Mouse (Mus musculus) heart, adult 2 months (tissue): ENCODE data around the gene Marc1. TPM values are rescaled to one million over a fixed set of nuclear protein-coding genes. Genes with fewer than 3 reads are reported as not detected.

Experiments
- DNase-seq, 2 experiments: peaks; one replicate each; pipeline ENCODE4 v3.0.0; 2021
- H3K27ac ChIP-seq: fragments of 200-600 bp; 2 replicates; pipeline ENCODE4 v1.8.1; 2022
- H3K27me3 ChIP-seq: fragments of 200-500 bp; 2 replicates; pipeline ENCODE4 v1.6.1; 2012; ENCODE audit warnings: mild to moderate bottlenecking, low read length, inconsistent platforms, mixed read lengths; ENCODE audit not compliant: control insufficient read depth, insufficient read depth
- H3K36me3 ChIP-seq: fragments of 200-500 bp; 2 replicates; pipeline ENCODE4 v1.6.1; 2012; ENCODE audit warnings: low read length, inconsistent platforms; ENCODE audit not compliant: control insufficient read depth, insufficient read depth
- H3K4me1 ChIP-seq: fragments of 200-500 bp; 2 replicates; pipeline ENCODE4 v1.6.1; 2011; ENCODE audit warnings: low read length; ENCODE audit not compliant: control insufficient read depth, insufficient read depth
- H3K4me3 ChIP-seq: fragments of 200-600 bp; 2 replicates; pipeline ENCODE4 v1.8.1; 2022
- H3K79me2 ChIP-seq: fragments of 200-500 bp; replicated peaks from 2 replicates; pipeline ENCODE4 v1.6.1; 2012; ENCODE audit warnings: mild to moderate bottlenecking, inconsistent platforms, low read length, moderate library complexity, mixed read lengths; ENCODE audit not compliant: control insufficient read depth, insufficient read depth
- H3K9ac ChIP-seq: fragments of 200-500 bp; 2 replicates; pipeline ENCODE4 v1.6.1; 2012; ENCODE audit warnings: low read depth, mild to moderate bottlenecking, control low read depth, inconsistent platforms, low read length, mixed read lengths
- CTCF ChIP-seq: fragments of 200-600 bp; IDR thresholded peaks from 2 replicates; pipeline ENCODE4 v1.8.1; 2022; ENCODE audit warnings: antibody characterized with exemption, mild to moderate bottlenecking, moderate library complexity
- EP300 ChIP-seq: fragments of 200-500 bp; IDR thresholded peaks from 2 replicates; pipeline ENCODE4 v1.6.1; 2011; ENCODE audit warnings: low read depth, low read length, control low read depth; ENCODE audit not compliant: insufficient read depth
- POLR2A ChIP-seq: fragments of 200-500 bp; IDR thresholded peaks from 2 replicates; pipeline ENCODE4 v1.6.1; 2011; ENCODE audit warnings: mild to moderate bottlenecking, low read depth, low read length, control low read depth; ENCODE audit not compliant: insufficient read depth
- WGBS: fragments of 180-500 bp; shearing (Covaris S2); methylation state at CpG from one replicate; pipeline ENCODE4 v1.1.7; 2018; 5-methylcytosine and 5-hydroxymethylcytosine counted together
- intact Hi-C: fragments of 180-260 bp; cut with DNase I; formaldehyde crosslinking; loops from one replicate; pipeline ENCODE4 v1.15.1; 2025
- polyA plus RNA-seq: library from polyadenylated mRNA; depleted of rRNA; stranded (reverse); fragments of >200 nt; gene quantifications from 2 replicates; pipeline ENCODE4 v1.2.3, GENCODE M21; 2012
- total RNA-seq, 2 experiments: library from RNA; stranded (reverse); gene quantifications; 2 replicates each; pipeline ENCODE4 v1.2.3; 2021

The Marc1 gene
- total and polyA plus RNA-seq, 3 experiments, result 0.20 TPM; not detected in 2

- TF ChIP-seq EP300 (no peak), POLR2A (no peak), CTCF (no peak)
- Histone ChIP-seq H3K36me3 (no peaks in the 10 kb centered on the region), H3K27me3 (peaks cover 4% of the 10 kb centered on the region), H3K4me1 (no peaks in the 10 kb centered on the region), H3K4me3 (no peak overlapping the region), H3K27ac (no peak overlapping the region), H3K79me2 (no peaks in the 10 kb centered on the region), H3K9ac (no peak overlapping the region)
- 89% methylated on average over 6 of the region's 6 CpGs for WGBS
- intact Hi-C loops, result no loop called here
- no peak for DNase-seq
Measured at GRCm38 (mm10) chr1:184809578-184810001, 1.5 kb downstream of the Marc1 start.

- 89% methylated on average over 17 of the region's 17 CpGs for WGBS
- no peak for DNase-seq
- no peaks in the 10 kb centered on the region for H3K4me1 ChIP-seq
- H3K4me3 ChIP-seq, result no peak overlapping the region
- no peaks in the 10 kb centered on the region for H3K79me2 ChIP-seq
- no peaks in the 10 kb centered on the region for H3K36me3 ChIP-seq
- peaks cover 4% of the 10 kb centered on the region for H3K27me3 ChIP-seq
- H3K27ac ChIP-seq, result no peak overlapping the region
- intact Hi-C loops, result no loop called here
- H3K9ac ChIP-seq, result no peak overlapping the region
- TF ChIP-seq POLR2A (no peak), EP300 (no peak), CTCF (no peak)
Measured at GRCm38 (mm10) chr1:184808418-184809012, 2.6 kb downstream of the Marc1 start.

- TF ChIP-seq CTCF (0 out of 2 replicates have a peak, but pooled peaks have one; percentile 6), POLR2A (no peak)
- Histone ChIP-seq H3K27ac (no peak overlapping the region), H3K36me3 (no peaks in the 10 kb centered on the region), H3K79me2 (no peaks in the 10 kb centered on the region), H3K9ac (no peak overlapping the region), H3K4me3 (no peak overlapping the region), H3K4me1 (no peaks in the 10 kb centered on the region), H3K27me3 (peaks cover 4% of the 10 kb centered on the region)
- intact Hi-C loops, result no loop called here
- peak in 1 of 2 experiments; percentile 34 for DNase-seq
- WGBS, result 64% methylated on average over 15 of the region's 15 CpGs
Measured at GRCm38 (mm10) chr1:184807627-184808417, 3.3 kb downstream of the Marc1 start.

- no peak overlapping the region for H3K4me3 ChIP-seq
- H3K27me3 ChIP-seq, result peaks cover 4% of the 10 kb centered on the region
- no peak overlapping the region for H3K9ac ChIP-seq
- DNase-seq, result no peak
- intact Hi-C loops, result no loop called here
- H3K27ac ChIP-seq, result no peak overlapping the region
- H3K4me1 ChIP-seq, result no peaks in the 10 kb centered on the region
- no peaks in the 10 kb centered on the region for H3K79me2 ChIP-seq
- H3K36me3 ChIP-seq, result no peaks in the 10 kb centered on the region
- TF ChIP-seq CTCF (no peak), EP300 (no peak), POLR2A (no peak)
- 67% methylated on average over 7 of the region's 7 CpGs for WGBS
Measured at GRCm38 (mm10) chr1:184807123-184807522, 4.0 kb downstream of the Marc1 start.

GRCm38 (mm10) chr1:184805749-184806148 lies 5.4 kb downstream of the Marc1 start:
- 86% methylated on average over 4 of the region's 4 CpGs for WGBS
- TF ChIP-seq CTCF (no peak), EP300 (no peak), POLR2A (no peak)
- intact Hi-C loops, result no loop called here

GRCm38 (mm10) chr1:184793163-184793876 lies 17.8 kb downstream of the Marc1 start:
- Histone ChIP-seq H3K27ac (no peak overlapping the region), H3K9ac (no peak overlapping the region), H3K79me2 (no peaks in the 10 kb centered on the region), H3K27me3 (no peaks in the 10 kb centered on the region), H3K36me3 (no peaks in the 10 kb centered on the region), H3K4me1 (no peaks in the 10 kb centered on the region), H3K4me3 (no peak overlapping the region)
- WGBS, result 18% methylated on average over 27 of the region's 27 CpGs
- TF ChIP-seq EP300 (no peak), CTCF (peak; percentile 58), POLR2A (no peak)
- DNase-seq, result peak; percentile 46 to 55
- intact Hi-C loops, result loop anchor here (5.0 kb wide), 1 partner anchor 526 kb away; no protein-coding TSS in a partner anchor

More at GRCm38 (mm10) chr1:184805749-184806148, 5.4 kb downstream of the Marc1 start:
- H3K4me3 ChIP-seq, result no peak overlapping the region
- H3K27me3 ChIP-seq, result peaks cover 2% of the 10 kb centered on the region
- H3K27ac ChIP-seq, result no peak overlapping the region
- H3K36me3 ChIP-seq, result no peaks in the 10 kb centered on the region
- no peak overlapping the region for H3K9ac ChIP-seq
- no peaks in the 10 kb centered on the region for H3K4me1 ChIP-seq
- H3K79me2 ChIP-seq, result no peaks in the 10 kb centered on the region
- DNase-seq, result no peak
